Mouse (Mus musculus) erythroid progenitor cell, adult 5-6 weeks (primary cell): ENCODE measurements around the gene Ccsap. TPM values are rescaled to one million over a fixed set of nuclear protein-coding genes. Genes with fewer than 3 reads are reported as not detected.
A peak's percentile ranks its signal among the peaks of the same experiment; 100 is the strongest.
"Not testable (repeated sequence)": the region's sequence is repeated elsewhere in the genome, so short reads cannot be mapped to it uniquely, and the experiment has no call there.

Experiments used
- ATAC-seq: replicated peaks from 2 replicates; pipeline ENCODE4 v1.8.0; 2016; ENCODE audit warnings: moderate number of reproducible peaks, mild to moderate bottlenecking, moderate TSS enrichment, inconsistent platforms; ENCODE audit not compliant: poor library complexity, low FRiP score, severe bottlenecking
- total RNA-seq, 2 experiments: library from RNA; stranded (forward) in 1 of 2; stranded (reverse) in 1 of 2; fragments of 150-400 nt in 1 of 2; fragments of 186-747, 209-891 nt in 1 of 2; gene quantifications; 2 replicates each; pipeline versions ENCODE4 v1.2.3 to v1.2.4; 2015 to 2017; ENCODE audit warnings: low replicate concordance in 2 of 2

Ccsap gene
- total RNA-seq, 2 experiments from 2014 or later, result 31.4 to 35.5 TPM

- not testable (repeated sequence) for ATAC-seq
Observed at GRCm38 (mm10) chr8:123809342-123809741, 50.7 kb downstream of the Ccsap start.

DNA sequence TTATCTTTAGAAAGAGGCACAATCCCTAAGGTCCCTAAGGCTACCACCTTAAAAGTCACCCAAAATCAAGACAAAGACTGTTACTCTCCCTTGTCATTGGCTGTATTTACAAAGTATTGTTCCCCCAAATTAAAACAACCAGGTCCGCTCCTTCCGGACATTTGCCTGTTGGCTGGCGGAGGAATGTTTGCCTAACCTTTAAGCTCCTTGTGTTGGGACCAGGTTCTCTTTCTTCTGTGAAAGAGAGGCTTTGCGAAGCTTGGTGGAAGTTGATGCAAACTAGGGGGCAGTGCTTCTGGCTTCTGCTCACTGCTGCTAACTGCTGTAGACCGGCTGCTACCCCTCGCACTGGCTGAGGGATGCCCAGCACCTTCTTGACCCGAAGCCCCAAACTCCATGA is 51.3 kb downstream of the Ccsap start:
- no peak for ATAC-seq

DNA sequence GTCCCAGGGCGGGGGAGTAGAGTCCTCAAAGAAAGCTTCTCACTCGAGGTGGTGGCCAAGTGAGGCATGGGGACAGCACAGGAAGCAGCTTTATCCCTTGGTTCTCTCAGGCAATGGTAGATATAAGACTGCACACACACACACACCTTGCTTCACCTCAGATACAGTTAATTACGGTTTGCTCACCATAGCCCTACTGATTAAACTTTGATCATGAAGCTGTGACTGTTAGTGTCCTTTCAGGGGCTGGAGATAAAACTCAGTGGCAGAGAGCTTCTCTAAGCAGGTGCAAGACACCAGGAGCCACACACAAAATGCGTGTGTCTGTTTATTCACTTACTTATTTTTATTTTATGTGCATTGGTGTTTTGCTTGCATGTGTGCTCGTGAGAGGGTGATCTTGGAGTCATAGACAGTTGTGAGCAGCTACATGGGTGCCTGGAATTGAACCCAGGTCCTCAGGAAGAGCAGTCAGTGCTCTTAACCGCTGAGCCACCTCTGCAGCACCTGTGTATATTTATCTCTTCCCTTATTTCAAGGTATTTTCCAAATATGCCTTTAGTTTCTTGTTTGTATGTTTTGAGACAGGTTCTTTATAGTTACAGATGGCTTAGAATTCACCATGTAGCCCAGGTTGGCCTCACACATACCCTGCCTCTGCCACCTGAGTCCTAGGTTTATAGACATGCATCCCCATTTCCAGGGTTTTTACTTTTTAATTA is 52.0 kb downstream of the Ccsap start:
- no peak for ATAC-seq

DNA sequence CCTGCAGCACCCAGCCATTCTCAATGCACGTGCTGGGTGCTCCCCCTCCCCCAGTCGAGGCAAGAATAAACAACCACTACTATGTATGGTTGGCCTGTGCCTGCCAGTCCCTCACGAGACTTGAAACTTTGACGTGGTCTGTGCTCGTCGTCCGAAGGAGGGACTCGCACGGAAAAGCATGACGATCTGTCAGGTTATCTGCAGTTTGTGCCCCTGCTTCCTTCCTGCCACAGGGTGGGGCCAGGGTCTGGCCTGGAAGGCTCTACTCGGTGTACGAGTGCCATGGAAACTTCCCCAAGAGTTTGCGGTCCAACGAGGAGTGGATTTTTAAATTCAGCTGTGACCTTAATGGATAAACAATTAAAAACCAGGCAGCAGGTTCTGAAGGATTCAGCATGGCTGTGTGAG is 53.0 kb downstream of the Ccsap start:
- ATAC-seq, result no peak

GRCm38 (mm10) chr8:123806374-123806935 is 53.6 kb downstream of the Ccsap start:
- ATAC-seq, result 0 out of 2 replicates have a peak, but pooled peaks have one; percentile 26

DNA sequence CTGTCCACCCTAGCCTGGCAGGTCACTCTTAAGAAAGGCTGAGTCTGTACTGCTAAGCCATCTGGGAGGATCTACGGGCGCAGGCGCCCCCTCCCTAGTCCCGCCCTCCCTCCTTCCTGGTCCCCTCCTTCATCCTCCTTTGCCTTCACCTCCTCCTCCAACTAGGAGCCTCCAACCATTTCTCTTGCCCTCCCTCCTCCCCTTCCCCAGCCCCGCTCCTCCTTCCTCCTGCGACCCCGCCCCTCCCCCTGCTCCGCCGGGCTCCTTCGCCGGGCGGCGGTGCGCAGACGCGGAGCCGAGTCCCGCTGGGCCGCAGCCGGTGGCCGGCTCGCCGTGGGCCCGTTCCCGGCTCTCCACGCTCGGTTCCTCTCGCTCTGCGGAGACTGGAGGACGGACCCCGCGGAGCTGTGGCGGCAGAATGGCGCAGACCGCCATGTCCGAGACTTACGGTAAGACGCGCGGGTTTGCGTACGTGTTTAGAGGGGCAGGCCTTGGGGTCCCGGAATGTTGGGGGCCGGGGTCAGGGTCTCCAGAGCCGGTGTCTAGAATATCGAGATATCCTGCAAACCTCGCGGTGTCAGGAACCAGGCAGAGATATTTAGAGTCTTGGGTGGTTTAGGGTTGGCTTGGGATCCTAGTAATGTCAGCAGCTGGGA is 54.2 kb downstream of the Ccsap start, which contains the start of gene Rab4a:
TSS of gene Rab4a (plus strand) at position 268 of the 656 bp plus-strand sequence.
- peak; percentile 62 for ATAC-seq

GRCm38 (mm10) chr8:123805209-123805717 is 54.7 kb downstream of the Ccsap start:
- ATAC-seq, result no peak

DNA sequence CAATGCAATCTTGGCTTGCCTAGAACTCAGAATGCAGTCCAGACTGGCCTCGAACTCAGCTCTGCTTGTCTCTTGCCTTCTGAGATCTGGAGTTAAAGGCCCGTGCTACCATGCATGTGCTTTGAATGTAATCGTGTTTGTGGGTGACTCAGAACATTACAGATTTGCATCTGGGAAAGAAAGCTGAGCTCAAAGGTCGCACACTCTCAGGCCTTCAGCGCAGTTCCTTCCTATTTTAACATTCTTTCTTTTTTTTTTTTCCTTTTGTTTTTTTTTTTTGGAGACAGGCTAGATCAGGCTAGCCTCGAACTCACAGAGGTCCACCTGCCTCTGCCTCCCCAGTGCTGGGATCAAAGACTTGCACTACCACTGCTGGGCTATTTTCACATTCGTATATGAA is 55.4 kb downstream of the Ccsap start:
- ATAC-seq, result no peak

GRCm38 (mm10) chr8:123803639-123804038 is 56.4 kb downstream of the Ccsap start:
- no peak for ATAC-seq

GRCm38 (mm10) chr8:123801538-123801937 is 58.5 kb downstream of the Ccsap start:
- no peak for ATAC-seq

DNA sequence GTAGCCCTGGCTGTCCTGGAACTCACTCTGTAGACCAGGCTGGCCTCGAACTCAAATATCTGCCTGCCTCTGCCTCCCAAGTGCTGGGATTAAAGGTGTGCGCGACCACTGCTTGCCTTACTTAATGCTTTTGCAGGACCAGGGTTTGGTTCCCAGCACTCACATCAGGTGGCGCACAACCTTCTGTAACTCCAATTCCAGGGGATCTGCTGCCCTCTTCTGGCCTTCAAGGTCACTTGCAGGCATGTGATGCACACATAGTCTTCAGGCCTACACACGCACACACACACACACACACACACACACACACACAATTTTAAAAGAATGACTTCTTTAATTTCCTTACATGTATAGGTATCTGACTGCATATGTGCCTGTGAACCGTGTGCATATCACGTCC is 59.1 kb downstream of the Ccsap start:
- ATAC-seq, result no peak

DNA sequence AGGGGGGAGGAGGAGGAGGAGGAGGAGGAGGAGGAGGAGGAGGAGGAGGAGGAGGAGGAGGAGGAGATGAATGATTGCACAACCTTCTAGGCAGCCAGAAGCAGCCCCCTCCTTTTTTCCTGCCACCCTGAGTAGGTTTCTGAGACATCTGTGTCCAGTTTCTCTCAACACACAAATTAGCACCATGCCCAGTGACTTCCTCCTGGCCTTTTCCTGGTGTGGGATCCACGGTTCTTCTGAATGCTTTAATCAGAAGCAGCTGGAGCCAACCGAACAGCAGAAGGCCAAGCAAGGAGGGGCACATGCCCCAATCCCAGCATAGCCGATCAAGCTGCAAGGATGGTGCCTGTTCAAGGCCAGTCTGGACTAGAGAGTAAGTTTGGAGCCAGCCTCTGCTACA is 60.1 kb downstream of the Ccsap start:
- no peak for ATAC-seq

GRCm38 (mm10) chr8:123799434-123799833 is 60.6 kb downstream of the Ccsap start:
- no peak for ATAC-seq

- ATAC-seq, result peak; percentile 60
Observed at GRCm38 (mm10) chr8:123797928-123798327, 62.1 kb downstream of the Ccsap start.

DNA sequence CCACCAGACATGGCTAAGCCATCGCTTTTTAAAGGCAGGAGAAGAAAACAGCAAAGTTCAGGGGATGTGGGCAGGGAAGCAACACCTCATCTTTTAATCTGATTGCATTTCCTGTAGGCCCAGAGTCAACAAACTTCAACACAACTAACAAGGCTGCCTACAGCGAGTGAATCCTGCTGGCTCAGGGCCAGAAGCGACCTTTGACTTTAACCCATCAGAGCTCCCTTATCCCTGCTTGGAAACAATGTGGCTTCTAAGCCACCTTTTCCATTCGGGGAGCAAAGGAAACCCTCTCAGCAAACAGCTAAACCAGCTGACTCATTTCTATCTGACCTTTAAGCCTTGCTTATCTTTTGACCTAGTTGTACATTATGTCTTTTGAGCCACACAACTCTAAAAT is 63.3 kb downstream of the Ccsap start:
- ATAC-seq, result 0 out of 2 replicates have a peak, but pooled peaks have one; percentile 29

- no peak for ATAC-seq
Observed at GRCm38 (mm10) chr8:123794766-123795165, 65.2 kb downstream of the Ccsap start.

- ATAC-seq, result no peak
Observed at GRCm38 (mm10) chr8:123793900-123794299, 66.1 kb downstream of the Ccsap start.

- no peak for ATAC-seq
Observed at GRCm38 (mm10) chr8:123791845-123792225, 68.2 kb downstream of the Ccsap start.

- ATAC-seq, result no peak
Observed at GRCm38 (mm10) chr8:123791101-123791844, 68.7 kb downstream of the Ccsap start.
